Mouse (Mus musculus) lung, postnatal 0 days (tissue): ENCODE measurements around the gene Htr3a. TPM values are rescaled to one million over a fixed set of nuclear protein-coding genes. Genes with fewer than 3 reads are reported as not detected.

Source experiments
- ATAC-seq: fragments of 200-750 bp; cut with Nextera tagmentation; 2 replicates; pipeline ENCODE4 v1.8.0; 2017; ENCODE audit warnings: moderate library complexity
- DNase-seq: peaks from one replicate; pipeline ENCODE4 v3.0.0-alpha.2; 2016; ENCODE audit warnings: low spot score
- H3K27ac ChIP-seq: fragments of 300-500 bp; sonication (generic); 2 replicates; pipeline ENCODE4 v1.5.1; 2014; ENCODE audit warnings: antibody characterized with exemption, mild to moderate bottlenecking, low read length, mixed read lengths
- H3K27me3 ChIP-seq: fragments of 300-500 bp; sonication (generic); replicated peaks from 2 replicates; pipeline ENCODE4 v1.6.1; 2014; ENCODE audit warnings: low read length, mixed read lengths; ENCODE audit not compliant: insufficient read depth
- H3K36me3 ChIP-seq: fragments of 300-500 bp; sonication (generic); 2 replicates; pipeline ENCODE4 v1.6.1; 2014; ENCODE audit warnings: low read length, mixed read lengths; ENCODE audit not compliant: insufficient read depth
- H3K4me1 ChIP-seq: fragments of 300-500 bp; sonication (generic); 2 replicates; pipeline ENCODE4 v1.6.1; 2014; ENCODE audit warnings: antibody characterized with exemption, low read depth, low read length, mixed read lengths; ENCODE audit not compliant: insufficient read depth
- H3K4me2 ChIP-seq: fragments of 300-500 bp; sonication (generic); replicated peaks from 2 replicates; pipeline ENCODE4 v1.6.1; 2014; ENCODE audit warnings: low read depth, mild to moderate bottlenecking, low read length, moderate library complexity, mixed read lengths
- H3K4me3 ChIP-seq: fragments of 300-500 bp; sonication (generic); 2 replicates; pipeline ENCODE4 v1.5.1; 2014; ENCODE audit warnings: low read depth, low read length
- H3K9ac ChIP-seq: fragments of 300-500 bp; sonication (generic); replicated peaks from 2 replicates; pipeline ENCODE4 v1.6.1; 2014; ENCODE audit warnings: low read depth, mild to moderate bottlenecking
- H3K9me3 ChIP-seq: fragments of 300-500 bp; sonication (generic); 2 replicates; pipeline ENCODE4 v1.6.1; 2016; ENCODE audit warnings: low read length, mixed read lengths
- CTCF ChIP-seq: IDR thresholded peaks from 2 replicates; pipeline ENCODE4 v1.5.1; 2016; ENCODE audit warnings: antibody characterized with exemption, mild to moderate bottlenecking
- EP300 ChIP-seq: IDR thresholded peaks from 2 replicates; pipeline ENCODE4 v1.6.1; 2016; ENCODE audit warnings: antibody characterized with exemption, mild to moderate bottlenecking, control low read depth
- WGBS: fragments of 180-500 bp; shearing (Covaris S2); extraction: QIAGEN DNeasy Blood & Tissue Kit; methylation state at CpG from one replicate; pipeline ENCODE4 v1.1.7; 2014; 5-methylcytosine and 5-hydroxymethylcytosine counted together
- polyA plus RNA-seq: library from polyadenylated mRNA; unstranded; fragments of >200 nt; fragmentation: Nextera tagmentation; extraction: Ambion mirVana; gene quantifications from 2 replicates; pipeline ENCODE4 v1.2.1, GENCODE M21; 2015

Htr3a gene
- 0.07 and 0.11 TPM in 2 replicates for polyA plus RNA-seq

- no peak for TF ChIP-seq CTCF
- TF ChIP-seq EP300, result no peak
- Histone ChIP-seq H3K36me3 (no peaks in the 10 kb centered on the region), H3K9me3 (no peaks in the 10 kb centered on the region), H3K27ac (no peak within 1 kb of the TSS), H3K27me3 (no peaks in the 10 kb centered on the region), H3K4me1 (no peaks in the 10 kb centered on the region), H3K4me3 (no peak within 1 kb of the TSS), H3K4me2 (no peak within 1 kb of the TSS), H3K9ac (no peak within 1 kb of the TSS)
- ATAC-seq (no peak; the same call in 1 of the 2 replicates), DNase-seq (peak; percentile 28)
- 3% methylated on average over 9 of the region's 9 CpGs for WGBS
These were observed at the start of gene Htr3a for GRCm38 (mm10) chr9:48910885-48911537. Gene Htr3a, minus strand, starts transcription at chr9:48911099.

GRCm38 (mm10) chr9:48947565-48947964, 36.7 kb upstream of the Htr3a start:
- no peaks in the 10 kb centered on the region for H3K27me3 ChIP-seq
- no peak overlapping the region for H3K4me2 ChIP-seq
- DNase-seq (no peak), ATAC-seq (no peak)
- no peaks in the 10 kb centered on the region for H3K36me3 ChIP-seq
- 79% methylated on average over 4 of the region's 4 CpGs for WGBS
- no peak overlapping the region for H3K4me3 ChIP-seq
- no peak overlapping the region for H3K27ac ChIP-seq
- no peak overlapping the region for H3K9ac ChIP-seq
- H3K9me3 ChIP-seq, result no peaks in the 10 kb centered on the region
- H3K4me1 ChIP-seq, result no peaks in the 10 kb centered on the region
- TF ChIP-seq EP300, result no peak
- no peak for TF ChIP-seq CTCF

GRCm38 (mm10) chr9:48942349-48942748, 31.4 kb upstream of the Htr3a start:
- Histone ChIP-seq H3K27ac (no peak overlapping the region), H3K4me1 (no peaks in the 10 kb centered on the region), H3K27me3 (no peaks in the 10 kb centered on the region), H3K9ac (no peak overlapping the region), H3K4me3 (no peak overlapping the region), H3K9me3 (no peaks in the 10 kb centered on the region), H3K36me3 (no peaks in the 10 kb centered on the region), H3K4me2 (no peak overlapping the region)
- no peak for TF ChIP-seq CTCF
- no peak for TF ChIP-seq EP300
- DNase-seq (no peak), ATAC-seq (no peak)
- 48% methylated on average over 1 of the region's 1 CpGs for WGBS

GRCm38 (mm10) chr9:48929436-48929835, 18.5 kb upstream of the Htr3a start:
- H3K4me2 ChIP-seq, result no peak overlapping the region
- H3K9ac ChIP-seq, result no peak overlapping the region
- H3K4me1 ChIP-seq, result no peaks in the 10 kb centered on the region
- no peaks in the 10 kb centered on the region for H3K36me3 ChIP-seq
- ATAC-seq (no peak), DNase-seq (no peak)
- H3K27ac ChIP-seq, result no peak overlapping the region
- TF ChIP-seq CTCF, result no peak
- 51% methylated on average over 5 of the region's 5 CpGs for WGBS
- no peaks in the 10 kb centered on the region for H3K27me3 ChIP-seq
- H3K9me3 ChIP-seq, result no peaks in the 10 kb centered on the region
- H3K4me3 ChIP-seq, result no peak overlapping the region

GRCm38 (mm10) chr9:48928781-48929180, 17.9 kb upstream of the Htr3a start:
- Histone ChIP-seq H3K4me2 (no peak overlapping the region), H3K9ac (no peak overlapping the region), H3K27me3 (no peaks in the 10 kb centered on the region), H3K4me1 (no peaks in the 10 kb centered on the region), H3K36me3 (no peaks in the 10 kb centered on the region), H3K4me3 (no peak overlapping the region), H3K9me3 (no peaks in the 10 kb centered on the region), H3K27ac (no peak overlapping the region)
- TF ChIP-seq EP300, result no peak
- no peak for TF ChIP-seq CTCF
- ATAC-seq (no peak), DNase-seq (no peak)
- WGBS, result 47% methylated on average over 3 of the region's 3 CpGs

GRCm38 (mm10) chr9:48916011-48916788, 5.3 kb upstream of the Htr3a start:
- TF ChIP-seq EP300 (no peak), CTCF (no peak)
- H3K4me1 ChIP-seq, result no peaks in the 10 kb centered on the region
- H3K4me3 ChIP-seq, result no peak overlapping the region
- H3K9ac ChIP-seq, result no peak overlapping the region
- DNase-seq (no peak), ATAC-seq (no peak)
- no peak overlapping the region for H3K4me2 ChIP-seq
- 70% methylated on average over 18 of the region's 18 CpGs for WGBS
- H3K27ac ChIP-seq, result no peak overlapping the region
- H3K36me3 ChIP-seq, result no peaks in the 10 kb centered on the region
- no peaks in the 10 kb centered on the region for H3K9me3 ChIP-seq
- no peaks in the 10 kb centered on the region for H3K27me3 ChIP-seq
